Mouse (Mus musculus) midbrain, postnatal 0 days (tissue): ENCODE results near the gene Mmp17. TPM values are rescaled to one million over a fixed set of nuclear protein-coding genes. Genes with fewer than 3 reads are reported as not detected.

Source experiments
- ATAC-seq: fragments of 200-750 bp; cut with Nextera tagmentation; 2 replicates; pipeline ENCODE4 v1.8.0; 2017; ENCODE audit warnings: moderate number of reproducible peaks, mild to moderate bottlenecking, moderate TSS enrichment, moderate library complexity; ENCODE audit not compliant: low FRiP score
- DNase-seq: peaks from one replicate; pipeline ENCODE4 v3.0.0-alpha.2; 2015; ENCODE audit warnings: low spot score
- H3K27ac ChIP-seq: fragments of 300-500 bp; sonication (generic); 2 replicates; pipeline ENCODE4 v1.5.1; 2014; ENCODE audit warnings: low read depth, mild to moderate bottlenecking, low read length, mixed read lengths
- H3K27me3 ChIP-seq: fragments of 300-500 bp; sonication (generic); 2 replicates; pipeline ENCODE4 v1.6.1; 2014; ENCODE audit warnings: low read length, control low read depth, mixed read lengths; ENCODE audit not compliant: insufficient read depth
- H3K36me3 ChIP-seq: fragments of 300-500 bp; sonication (generic); 2 replicates; pipeline ENCODE4 v1.6.1; 2014; ENCODE audit warnings: low read length, control low read depth, mixed read lengths; ENCODE audit not compliant: insufficient read depth
- H3K4me1 ChIP-seq: fragments of 300-500 bp; sonication (generic); 2 replicates; pipeline ENCODE4 v1.6.1; 2014; ENCODE audit warnings: mild to moderate bottlenecking, control low read depth, antibody characterized with exemption, low read length, mixed read lengths; ENCODE audit not compliant: insufficient read depth
- H3K4me2 ChIP-seq: fragments of 300-500 bp; sonication (generic); 2 replicates; pipeline ENCODE4 v1.6.1; 2014; ENCODE audit warnings: low read depth, mild to moderate bottlenecking, low read length, mixed read lengths; ENCODE audit not compliant: poor library complexity, severe bottlenecking
- H3K4me3 ChIP-seq: fragments of 300-500 bp; sonication (generic); 2 replicates; pipeline ENCODE4 v1.5.1; 2014; ENCODE audit warnings: low read depth, mild to moderate bottlenecking, low read length, moderate library complexity
- H3K9ac ChIP-seq: fragments of 300-500 bp; sonication (generic); replicated peaks from 2 replicates; pipeline ENCODE4 v1.6.1; 2014; ENCODE audit warnings: mild to moderate bottlenecking, low read length, moderate library complexity, mixed read lengths; ENCODE audit not compliant: poor library complexity, severe bottlenecking
- H3K9me3 ChIP-seq: fragments of 300-500 bp; sonication (generic); 2 replicates; pipeline ENCODE4 v1.6.1; 2016; ENCODE audit warnings: low read length, control low read depth
- CTCF ChIP-seq: IDR thresholded peaks from 2 replicates; pipeline ENCODE4 v1.5.1; 2016; ENCODE audit warnings: antibody characterized with exemption, mild to moderate bottlenecking
- WGBS: fragments of 180-500 bp; shearing (Covaris S2); extraction: QIAGEN DNeasy Blood & Tissue Kit; methylation state at CpG from one replicate; pipeline ENCODE4 v1.1.7; 2014; 5-methylcytosine and 5-hydroxymethylcytosine counted together
- polyA plus RNA-seq: library from polyadenylated mRNA; unstranded; fragments of >200 nt; fragmentation: Nextera tagmentation; extraction: Ambion mirVana; gene quantifications from 2 replicates; pipeline ENCODE4 v1.2.1, GENCODE M21; 2015
- total RNA-seq: library from RNA; depleted of rRNA; stranded (reverse); fragments of >200 nt; gene quantifications from 2 replicates; pipeline ENCODE4 v1.2.3, GENCODE M21; 2014; rRNA removed

The Mmp17 gene
- total RNA-seq, result 22.9 and 24.6 TPM in 2 replicates
- 10.0 and 11.6 TPM in 2 replicates for polyA plus RNA-seq

- Histone ChIP-seq H3K9ac (peak within 1 kb of the TSS; percentile 70), H3K9me3 (no peaks in the 10 kb centered on the region), H3K36me3 (no peaks in the 10 kb centered on the region), H3K27me3 (peaks cover 4% of the 10 kb centered on the region; the same call in 1 of the 2 replicates), H3K4me1 (peaks cover 4% of the 10 kb centered on the region; the same call in 1 of the 2 replicates), H3K4me3 (peak within 1 kb of the TSS; percentile 63), H3K4me2 (peak within 1 kb of the TSS; percentile 74), H3K27ac (peak within 1 kb of the TSS; percentile 44)
- WGBS, result under 1% methylated on average over 63 of the region's 80 CpGs
- peak; percentile 88 for ATAC-seq
- peak; percentile 85 for TF ChIP-seq CTCF
- peak; percentile 92 for DNase-seq
Observed at GRCm38 (mm10) chr5:129583761-129584582, at the start of gene Mmp17. TSS of gene Mmp17 (plus strand) at chr5:129584169.

- no peak overlapping the region for H3K4me3 ChIP-seq
- 83% methylated on average over 2 of the region's 2 CpGs for WGBS
- H3K9me3 ChIP-seq, result no peaks in the 10 kb centered on the region
- no peak overlapping the region for H3K27ac ChIP-seq
- TF ChIP-seq CTCF, result no peak
- ATAC-seq (no peak), DNase-seq (no peak)
- H3K36me3 ChIP-seq, result peaks cover 12% of the 10 kb centered on the region; the same call in 1 of the 2 replicates
- no peaks in the 10 kb centered on the region for H3K4me1 ChIP-seq
- no peak overlapping the region for H3K9ac ChIP-seq
- H3K4me2 ChIP-seq, result no peak overlapping the region
- H3K27me3 ChIP-seq, result no peaks in the 10 kb centered on the region
Observed at GRCm38 (mm10) chr5:129534500-129534899, 49.5 kb upstream of the Mmp17 start.

DNA sequence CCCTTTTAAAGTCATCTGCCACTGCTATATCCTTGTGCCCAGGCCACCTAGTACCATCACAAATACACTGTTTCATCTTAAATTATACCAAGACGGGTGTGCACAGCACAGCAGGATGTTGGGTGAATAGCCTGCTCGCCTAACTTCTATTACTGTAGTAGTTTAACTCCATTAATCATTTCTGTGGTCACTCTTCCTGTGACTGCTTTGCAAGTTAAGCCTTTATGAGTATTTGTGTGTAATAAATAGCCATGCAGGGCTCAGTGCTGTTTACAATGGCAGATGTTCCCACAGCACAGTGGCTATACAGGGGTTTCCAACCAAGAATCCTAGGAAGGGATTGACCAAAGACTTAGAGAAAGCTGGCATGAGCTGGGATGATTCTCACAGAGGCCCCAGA, 48.9 kb upstream of the Mmp17 start:
- Histone ChIP-seq H3K36me3 (peaks cover 10% of the 10 kb centered on the region), H3K27ac (no peak overlapping the region), H3K9me3 (no peaks in the 10 kb centered on the region), H3K4me3 (no peak overlapping the region), H3K4me1 (no peaks in the 10 kb centered on the region), H3K4me2 (no peak overlapping the region), H3K27me3 (no peaks in the 10 kb centered on the region), H3K9ac (no peak overlapping the region)
- no peak for TF ChIP-seq CTCF
- DNase-seq (no peak), ATAC-seq (no peak)
- 97% methylated on average over 2 of the region's 2 CpGs for WGBS

DNA sequence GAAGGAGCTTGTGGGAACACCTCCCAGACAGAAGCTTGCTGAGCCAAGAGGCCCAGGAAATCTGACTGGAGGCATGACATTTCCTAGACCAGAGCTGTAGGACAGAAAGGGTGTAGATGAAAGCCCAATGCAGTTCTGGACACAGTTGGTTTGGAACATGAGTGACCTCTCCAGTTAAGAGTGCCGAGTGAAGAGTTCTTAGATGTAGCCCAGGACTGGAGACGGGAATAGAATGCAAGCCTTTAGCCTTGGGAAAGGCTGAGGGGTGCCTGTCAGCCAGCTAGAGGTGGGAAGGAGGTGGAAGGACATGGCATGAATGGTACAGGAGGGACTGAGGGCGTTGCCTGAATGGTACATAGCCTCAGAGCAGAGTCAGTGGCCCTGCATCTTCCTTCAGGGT, 48.5 kb upstream of the Mmp17 start:
- Histone ChIP-seq H3K4me2 (no peak overlapping the region), H3K9ac (no peak overlapping the region), H3K36me3 (peaks cover 13% of the 10 kb centered on the region), H3K4me3 (no peak overlapping the region), H3K4me1 (no peaks in the 10 kb centered on the region), H3K27me3 (no peaks in the 10 kb centered on the region), H3K9me3 (no peaks in the 10 kb centered on the region), H3K27ac (no peak overlapping the region)
- DNase-seq (no peak), ATAC-seq (no peak)
- 99% methylated on average over 3 of the region's 3 CpGs for WGBS
- TF ChIP-seq CTCF, result no peak

DNA sequence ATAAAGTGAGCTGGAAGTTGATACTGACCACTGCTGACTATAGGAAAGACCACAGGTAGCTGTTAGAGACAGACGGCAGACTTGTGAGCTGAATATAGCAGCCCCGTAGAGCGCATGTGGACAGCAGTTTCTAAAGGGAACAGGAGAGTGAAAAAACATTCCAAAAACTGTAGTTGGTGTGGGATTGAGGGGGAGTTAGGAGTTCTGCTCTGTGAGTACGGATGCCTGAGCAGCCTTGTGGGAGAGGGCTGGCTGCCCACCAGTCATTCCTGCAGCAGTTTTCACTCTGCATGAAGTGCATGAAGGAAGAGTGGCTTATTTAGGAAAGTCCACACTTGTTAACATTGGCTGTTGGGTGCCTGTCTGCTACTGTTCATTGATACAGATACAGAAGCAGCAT, 45.1 kb upstream of the Mmp17 start:
- Histone ChIP-seq H3K27me3 (no peaks in the 10 kb centered on the region), H3K9ac (no peak overlapping the region), H3K36me3 (peaks cover 44% of the 10 kb centered on the region), H3K4me1 (no peaks in the 10 kb centered on the region), H3K4me3 (no peak overlapping the region), H3K27ac (no peak overlapping the region), H3K4me2 (no peak overlapping the region), H3K9me3 (no peaks in the 10 kb centered on the region)
- ATAC-seq (no peak), DNase-seq (no peak)
- no peak for TF ChIP-seq CTCF
- 89% methylated on average over 4 of the region's 4 CpGs for WGBS

DNA sequence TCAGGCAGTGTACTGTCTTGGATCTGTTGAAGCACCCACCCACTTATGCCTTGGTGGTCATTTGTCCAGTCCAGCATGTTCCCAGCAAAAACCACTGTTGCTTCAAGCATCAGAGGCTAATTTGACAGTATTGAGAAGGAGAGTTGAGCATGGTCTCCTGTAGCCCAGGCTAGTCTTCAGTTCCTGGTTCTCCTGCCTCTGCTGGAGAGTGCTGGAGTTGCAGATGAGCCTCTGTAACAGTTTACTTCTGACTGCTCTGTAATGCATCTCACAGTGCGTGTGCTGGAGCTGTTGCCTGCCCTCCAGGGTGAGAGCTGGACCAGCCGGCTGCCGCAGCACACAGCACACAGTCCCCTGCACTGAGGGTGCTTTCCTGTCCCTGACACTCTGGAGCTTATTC, 41.7 kb upstream of the Mmp17 start:
- TF ChIP-seq CTCF, result peak; percentile 64
- H3K4me3 ChIP-seq, result no peak overlapping the region
- DNase-seq, result peak; percentile 30
- no peaks in the 10 kb centered on the region for H3K9me3 ChIP-seq
- no peak for ATAC-seq
- no peak overlapping the region for H3K4me2 ChIP-seq
- H3K36me3 ChIP-seq, result peaks cover 67% of the 10 kb centered on the region
- H3K9ac ChIP-seq, result no peak overlapping the region
- H3K4me1 ChIP-seq, result no peaks in the 10 kb centered on the region
- no peak overlapping the region for H3K27ac ChIP-seq
- 85% methylated on average over 3 of the region's 3 CpGs for WGBS
- H3K27me3 ChIP-seq, result no peaks in the 10 kb centered on the region
